8 mouse cellular contexts compared by ENCODE assay signal in the genomic region with DNA sequence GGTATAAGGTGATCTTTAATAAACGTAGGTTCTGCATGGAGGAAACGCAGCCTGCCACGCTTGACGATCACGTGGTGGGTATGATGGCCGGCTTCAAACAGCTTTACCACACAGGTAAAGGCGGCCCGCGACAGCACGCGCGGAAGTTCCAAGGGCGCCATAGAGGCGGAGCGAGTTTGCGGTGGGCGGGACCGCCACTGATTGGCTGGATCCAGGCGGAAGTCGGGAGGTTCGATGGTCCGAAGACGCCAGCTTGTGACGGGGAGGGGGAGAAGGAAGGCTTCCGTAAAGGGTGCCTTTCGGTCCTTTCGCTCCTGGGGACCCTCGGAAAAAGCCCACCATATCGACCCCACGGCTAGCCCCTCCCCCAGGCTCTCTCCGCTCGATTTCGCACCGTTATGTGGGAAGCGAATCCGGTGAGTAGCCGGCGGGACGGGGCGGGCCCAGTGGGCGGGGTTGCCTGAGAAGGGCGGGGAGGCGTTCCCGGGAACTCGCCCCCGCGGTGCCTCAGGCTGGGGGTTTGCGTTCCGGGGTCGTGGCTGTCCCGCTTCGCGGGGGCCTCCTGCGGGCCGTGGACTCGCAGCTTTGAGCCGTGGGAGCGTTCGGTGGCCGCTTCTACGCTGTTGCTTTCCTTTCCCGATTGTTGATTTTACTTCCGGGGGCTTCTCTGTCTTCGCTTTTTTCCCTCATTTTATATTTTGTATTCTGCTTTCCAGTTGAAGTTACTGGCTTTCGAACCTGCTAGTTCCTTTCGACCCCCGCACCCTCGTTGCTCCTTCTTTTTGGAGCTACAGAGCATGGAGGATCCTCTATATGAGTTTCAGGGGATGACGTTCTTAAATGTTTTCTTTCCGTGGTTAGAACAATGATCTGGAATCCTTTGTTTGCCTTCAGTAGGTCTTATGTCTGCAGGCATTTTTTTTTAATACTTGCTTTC. TPM values are rescaled to one million over a fixed set of nuclear protein-coding genes. Genes with fewer than 3 reads are reported as not detected.
A peak's percentile ranks its signal among the peaks of the same experiment; 100 is the strongest.
DNase-seq lines count a peak whose midpoint lies in the region; ATAC-seq and TF ChIP-seq lines count a peak whose summit lies in the region.

No protein-coding gene starts in this region.

- peak overlapping the region; percentile 72 for H3K4me3 ChIP-seq in heart, embryonic 11.5 days (ENCODE audit: low read depth, low read length)
- H3K4me3 ChIP-seq in kidney, embryonic 16.5 days (ENCODE audit: low read length): peak overlapping the region; percentile 74
- peak overlapping the region; percentile 73 for H3K4me3 ChIP-seq in liver, adult 2 months (ENCODE audit: insufficient read depth, low read depth, low read length)
- H3K4me3 ChIP-seq in myocyte: peak overlapping the region; percentile 61

- peak; percentile 98 for ATAC-seq in erythroblast, adult 5-6 weeks (replicated peaks; ENCODE audit: low FRiP score, poor library complexity, severe bottlenecking)
- ATAC-seq in heart, embryonic 11.5 days (replicated peaks; ENCODE audit: insufficient number of reproducible peaks, low FRiP score, low TSS enrichment): peak; percentile 96
- ATAC-seq in kidney, embryonic 16.5 days (ENCODE audit: low FRiP score, low TSS enrichment): peak; percentile 97

- under 1% methylated on average over 66 of the region's 70 CpGs for WGBS in heart, embryonic 11.5 days (ENCODE audit: insufficient replicate concordance)
- WGBS in kidney, embryonic 16.5 days: under 1% methylated on average over 55 of the region's 70 CpGs
- 1% methylated on average over 65 of the region's 70 CpGs for whole genome bisulfite sequencing in liver, adult 2 months

- H3K4me2 ChIP-seq in heart, embryonic 11.5 days: peak overlapping the region; percentile 74
- H3K4me2 ChIP-seq in kidney, embryonic 16.5 days (replicated peaks; ENCODE audit: low read depth, low read length): peak overlapping the region; percentile 61
- H3K4me2 ChIP-seq in myocyte (ENCODE audit: low read depth): peak overlapping the region; percentile 85

- H3K27ac ChIP-seq in heart, embryonic 11.5 days (ENCODE audit: low read depth, low read length): peak overlapping the region; percentile 91
- peak overlapping the region; percentile 86 for H3K27ac ChIP-seq in kidney, embryonic 16.5 days (ENCODE audit: low read length)
- H3K27ac ChIP-seq in liver, adult 2 months (replicated peaks; ENCODE audit: insufficient read depth, low read depth, low read length): peak overlapping the region; percentile 84

- peaks cover 6% of the 10 kb centered on the region; the same call in 1 of the 2 replicates for H3K4me1 ChIP-seq in heart, embryonic 11.5 days (ENCODE audit: control insufficient read depth, insufficient read depth, low read length)
- H3K4me1 ChIP-seq in kidney, embryonic 16.5 days (ENCODE audit: insufficient read depth, low read length): peaks cover 6% of the 10 kb centered on the region
- H3K4me1 ChIP-seq in liver, adult 2 months (ENCODE audit: control insufficient read depth, insufficient read depth, low read length): peaks cover 2% of the 10 kb centered on the region; the same call in 1 of the 2 replicates

- H3K27me3 ChIP-seq in heart, embryonic 11.5 days (ENCODE audit: control insufficient read depth, insufficient read depth, low read length): no peaks in the 10 kb centered on the region
- H3K27me3 ChIP-seq in kidney, embryonic 16.5 days (ENCODE audit: insufficient read depth, low read length): 0 out of 2 replicates have a peak, but pooled peaks cover 2% of the 10 kb centered on the region
- no peaks in the 10 kb centered on the region for H3K27me3 ChIP-seq in liver, adult 2 months (ENCODE audit: control insufficient read depth, insufficient read depth, low read length)
- peaks cover 5% of the 10 kb centered on the region for H3K27me3 ChIP-seq in myocyte (ENCODE audit: control insufficient read depth, insufficient read depth, insufficient read length)
- no peaks in the 10 kb centered on the region for H3K27me3 ChIP-seq in splenic B cell, adult 2 months (ENCODE audit: control insufficient read depth, insufficient read depth, low read length, poor library complexity, severe bottlenecking)

- H3ac ChIP-seq in myocyte (ENCODE audit: control insufficient read depth, insufficient read length): peak overlapping the region; percentile 13

- TF ChIP-seq POLR2A in liver, adult 2 months (IDR thresholded peaks at IDR 0.05; ENCODE audit: extremely low read depth, insufficient read depth, low read length): no peak; the same call in 1 of the 2 replicates
- peak; percentile 68 for TF ChIP-seq POLR2A in myocyte (IDR thresholded peaks at IDR 0.05; ENCODE audit: insufficient read length, low read depth)

- H3K9me3 ChIP-seq in heart, embryonic 11.5 days (replicated peaks; ENCODE audit: control insufficient read depth, low read length): no peaks in the 10 kb centered on the region
- H3K9me3 ChIP-seq in kidney, embryonic 16.5 days (ENCODE audit: low read length): no peaks in the 10 kb centered on the region

- H3K79me2 ChIP-seq in liver, adult 2 months (ENCODE audit: control insufficient read depth, insufficient read depth, low read length): peaks cover 2% of the 10 kb centered on the region; the same call in 1 of the 2 replicates
- no peaks in the 10 kb centered on the region for H3K79me2 ChIP-seq in myocyte (ENCODE audit: control insufficient read depth, insufficient read depth)

- peak overlapping the region; percentile 92 for H3K9ac ChIP-seq in heart, embryonic 11.5 days (ENCODE audit: low read depth, low read length)
- peak overlapping the region; percentile 81 for H3K9ac ChIP-seq in kidney, embryonic 16.5 days (replicated peaks; ENCODE audit: low read length)
- peak overlapping the region; percentile 69 for H3K9ac ChIP-seq in liver, adult 2 months (ENCODE audit: low read depth, low read length)

- DNase-seq in B cell, adult 2 months: peak; percentile 97
- peak; percentile 95 for DNase-seq in brain, adult 2 months (ENCODE audit: low read depth, low spot score)
- peak; percentile 79 for DNase-seq in liver, adult 2 months (ENCODE audit: extremely low read depth, low read depth, low spot score)
- peak; percentile 95 for DNase-seq in splenic B cell, adult 2 months (ENCODE audit: low read depth, low spot score)

- H3K36me3 ChIP-seq in heart, embryonic 11.5 days (ENCODE audit: control insufficient read depth, insufficient read depth, low read length): no peaks in the 10 kb centered on the region
- H3K36me3 ChIP-seq in kidney, embryonic 16.5 days (ENCODE audit: insufficient read depth, low read length): no peaks in the 10 kb centered on the region
- H3K36me3 ChIP-seq in liver, adult 2 months (ENCODE audit: control insufficient read depth, insufficient read depth, low read length): no peaks in the 10 kb centered on the region
- no peaks in the 10 kb centered on the region for H3K36me3 ChIP-seq in myocyte (ENCODE audit: control insufficient read depth, insufficient read depth)
- no peaks in the 10 kb centered on the region for H3K36me3 ChIP-seq in splenic B cell, adult 2 months (ENCODE audit: control insufficient read depth, insufficient read depth, low read length, poor library complexity, severe bottlenecking)

- TF ChIP-seq CTCF in liver, adult 2 months (IDR thresholded peaks at IDR 0.05; ENCODE audit: low read depth, low read length): no peak

TF ChIP-seq in myocyte, 11 proteins besides CTCF, POLR2A, EP300 and RAD21:
- TF ChIP-seq REST (IDR thresholded peaks at IDR 0.05; ENCODE audit: insufficient read depth, insufficient read length): no peak
- TF ChIP-seq POLR2AphosphoS2 (IDR thresholded peaks at IDR 0.05; ENCODE audit: insufficient read length, low read depth): peak; percentile 26
- peak in 1 of 3 experiments; percentile 40 for TF ChIP-seq MYOG (IDR thresholded peaks at IDR 0.05; ENCODE audit: control insufficient read depth in 1 of 3, insufficient read depth in 1 of 3, insufficient read length in 2 of 3, low read depth in 2 of 3)

RNA-seq across cellular contexts. Expression of a gene that starts 7.0 kb away (rescaled TPM):
- total RNA-seq in erythroblast, adult 5-6 weeks (2015; ENCODE audit: low replicate concordance): 4.0 and 15.0 TPM in 2 replicates
- 24.2 and 25.0 TPM in 2 replicates for total RNA-seq in erythroblast, adult 5-6 weeks (2017; ENCODE audit: low replicate concordance)
- 19.9 and 23.6 TPM in 2 replicates for polyA plus RNA-seq in heart, embryonic 11.5 days (2014; fragmentation: Nextera tagmentation; extraction: Ambion mirVana)
- polyA plus RNA-seq in kidney, embryonic 16.5 days (2015; fragmentation: Nextera tagmentation; extraction: Ambion mirVana): 23.9 and 25.6 TPM in 2 replicates
- total RNA-seq in liver, adult 2 months (2014; rRNA removed): 7.5 and 9.4 TPM in 2 replicates
- 3.3 and 3.5 TPM in 2 replicates for polyA plus RNA-seq in liver, adult 2 months (2012; rRNA removed)
- polyA plus RNA-seq in myocyte (2012; fragmentation: generic; extraction: Trizol): 4.3 TPM

Comparison
In these comparisons a context has a peak if more than half of its experiments do, and no peak if none do; other contexts are left out.
1. Peak in every context shown above with its lines: DNase-seq, ATAC-seq, H3K4me3 ChIP-seq and H3K27ac ChIP-seq.